ENCODE assay signal across 9 mouse cellular contexts in genomic region chr7:35948794-35949193, GRCm38 (mm10).
DNase-seq lines count a peak whose midpoint lies in the region; ATAC-seq and TF ChIP-seq lines count a peak whose summit lies in the region.
"Had no signal": no experiment of that assay in that cellular context is flagged by ENCODE, and none has a peak within 500 bp of the region (broad histone marks: within the 10 kb centered on the region; RNA-seq: fewer than 3 reads in every experiment).

No protein-coding gene starts in this region.

- peak overlapping the region; percentile 8; the same call in 1 of the 2 replicates for H3K4me2 ChIP-seq in lung, postnatal 0 days (replicated peaks; ENCODE audit: low read depth, low read length)
- peak overlapping the region; percentile 54 for H3K4me2 ChIP-seq in forebrain, embryonic 13.5 days
- H3K4me2 ChIP-seq in intestine, embryonic 15.5 days (replicated peaks): peak overlapping the region; percentile 57
- H3K4me2 ChIP-seq in neural tube, embryonic 13.5 days: peak overlapping the region; percentile 46
- H3K4me2 ChIP-seq: embryonic facial prominence, embryonic 15.5 days had no signal

- intact Hi-C loops in left cerebral cortex, postnatal 10 days (cut with DNase I): no loop called here

- TF ChIP-seq EP300 in lung, postnatal 0 days (IDR thresholded peaks at IDR 0.05): no peak

- H3K27me3 ChIP-seq in lung, postnatal 0 days (replicated peaks; ENCODE audit: insufficient read depth, low read length): no peaks in the 10 kb centered on the region
- H3K27me3 ChIP-seq in forebrain, embryonic 13.5 days: peaks cover 29% of the 10 kb centered on the region
- H3K27me3 ChIP-seq in intestine, embryonic 15.5 days (replicated peaks): no peaks in the 10 kb centered on the region
- peaks cover 3% of the 10 kb centered on the region; the same call in 1 of the 2 replicates for H3K27me3 ChIP-seq in neural tube, embryonic 13.5 days

- H3K9ac ChIP-seq in lung, postnatal 0 days (replicated peaks; ENCODE audit: low read depth): no peak overlapping the region
- H3K9ac ChIP-seq in forebrain, embryonic 13.5 days: no peak overlapping the region
- H3K9ac ChIP-seq in intestine, embryonic 15.5 days: no peak overlapping the region
- peak overlapping the region; percentile 48; the same call in 1 of the 2 replicates for H3K9ac ChIP-seq in neural tube, embryonic 13.5 days
- H3K9ac ChIP-seq: embryonic facial prominence, embryonic 15.5 days had no signal

- TF ChIP-seq CTCF in lung, postnatal 0 days (IDR thresholded peaks at IDR 0.05): no peak

- DNase-seq in lung, postnatal 0 days (ENCODE audit: low spot score): peak; percentile 52
- no peak for DNase-seq in lung, postnatal 14 days
- no peak for DNase-seq in right cerebral cortex, postnatal 25 days
- DNase-seq in left cerebral cortex, postnatal 10 days (ENCODE audit: extremely low spot score in 1 of 2, low spot score in 2 of 2): no peak
- DNase-seq in adrenal gland, postnatal 36 days: no peak

- H3K9me3 ChIP-seq in lung, postnatal 0 days (ENCODE audit: low read length): no peaks in the 10 kb centered on the region
- no peaks in the 10 kb centered on the region for H3K9me3 ChIP-seq in forebrain, embryonic 13.5 days (replicated peaks)
- no peaks in the 10 kb centered on the region for H3K9me3 ChIP-seq in intestine, embryonic 15.5 days
- H3K9me3 ChIP-seq in neural tube, embryonic 13.5 days: no peaks in the 10 kb centered on the region
- H3K9me3 ChIP-seq: embryonic facial prominence, embryonic 15.5 days had no signal

- H3K36me3 ChIP-seq in lung, postnatal 0 days (ENCODE audit: insufficient read depth, low read length): no peaks in the 10 kb centered on the region
- H3K36me3 ChIP-seq in forebrain, embryonic 13.5 days (ENCODE audit: poor library complexity, severe bottlenecking): no peaks in the 10 kb centered on the region
- no peaks in the 10 kb centered on the region for H3K36me3 ChIP-seq in intestine, embryonic 15.5 days
- H3K36me3 ChIP-seq in neural tube, embryonic 13.5 days: no peaks in the 10 kb centered on the region
- H3K36me3 ChIP-seq: embryonic facial prominence, embryonic 15.5 days had no signal

- H3K4me3 ChIP-seq in lung, postnatal 0 days (ENCODE audit: low read depth, low read length): no peak overlapping the region
- peak overlapping the region; percentile 17; the same call in 1 of the 2 replicates for H3K4me3 ChIP-seq in forebrain, embryonic 13.5 days
- no peak overlapping the region for H3K4me3 ChIP-seq in intestine, embryonic 15.5 days (replicated peaks)
- no peak overlapping the region for H3K4me3 ChIP-seq in neural tube, embryonic 13.5 days
- H3K4me3 ChIP-seq: embryonic facial prominence, embryonic 15.5 days had no signal

- WGBS in lung, postnatal 0 days: 18% methylated on average over 6 of the region's 6 CpGs
- WGBS in forebrain, embryonic 13.5 days: under 1% methylated on average over 6 of the region's 6 CpGs
- 14% methylated on average over 6 of the region's 6 CpGs for WGBS in intestine, embryonic 15.5 days
- WGBS in neural tube, embryonic 13.5 days: 2% methylated on average over 6 of the region's 6 CpGs

- peak overlapping the region; percentile 33; the same call in 1 of the 2 replicates for H3K27ac ChIP-seq in lung, postnatal 0 days (ENCODE audit: low read length)
- no peak overlapping the region for H3K27ac ChIP-seq in forebrain, embryonic 13.5 days
- no peak overlapping the region for H3K27ac ChIP-seq in intestine, embryonic 15.5 days
- H3K27ac ChIP-seq in neural tube, embryonic 13.5 days (replicated peaks): peak overlapping the region; percentile 69
- H3K27ac ChIP-seq: embryonic facial prominence, embryonic 15.5 days had no signal

- no peaks in the 10 kb centered on the region for H3K4me1 ChIP-seq in lung, postnatal 0 days (ENCODE audit: insufficient read depth, low read depth, low read length)
- H3K4me1 ChIP-seq in forebrain, embryonic 13.5 days: peaks cover 20% of the 10 kb centered on the region
- H3K4me1 ChIP-seq in intestine, embryonic 15.5 days (replicated peaks): peaks cover 6% of the 10 kb centered on the region; the same call in 1 of the 2 replicates
- H3K4me1 ChIP-seq in neural tube, embryonic 13.5 days (replicated peaks): peaks cover 14% of the 10 kb centered on the region

- peak; percentile 57; the same call in 1 of the 2 replicates for ATAC-seq in lung, postnatal 0 days
- ATAC-seq in forebrain, embryonic 13.5 days: peak; percentile 13; the same call in 1 of the 2 replicates
- no peak for ATAC-seq in intestine, embryonic 15.5 days
- no peak for ATAC-seq in neural tube, embryonic 13.5 days (ENCODE audit: low read depth)

Comparison
In these comparisons a context has a peak if more than half of its experiments do, and no peak if none do; other contexts are left out.
1. ATAC-seq: peak in lung, postnatal 0 days (single experiment) and forebrain, embryonic 13.5 days (single experiment); none in intestine, embryonic 15.5 days (single experiment) and neural tube, embryonic 13.5 days (single experiment).
2. H3K27ac ChIP-seq: peak in lung, postnatal 0 days (single experiment) and neural tube, embryonic 13.5 days (single experiment); none in forebrain, embryonic 13.5 days (single experiment) and intestine, embryonic 15.5 days (single experiment).
3. Peak in every context shown above with its lines, with median percentiles within 50 percentile points of each other: H3K4me2 ChIP-seq.